Mouse (Mus musculus): Measurements from ENCODE around the gene P2ry12.

- TF ChIP-seq CTCF (IDR thresholded peaks at IDR 0.05; ENCODE audit: low read depth) (no peak), EP300 (IDR thresholded peaks at IDR 0.05; ENCODE audit: low read depth) (no peak)
These were observed 40.4 kb downstream of the P2ry12 start for GRCm38 (mm10) chr3:59222303-59222702.
